Mouse (Mus musculus) kidney, embryonic 16.5 days (tissue): ENCODE measurements around the gene Nudt1. TPM values are rescaled to one million over a fixed set of nuclear protein-coding genes. Genes with fewer than 3 reads are reported as not detected.

Experiments used
- polyA plus RNA-seq: library from polyadenylated mRNA; unstranded; fragments of >200 nt; fragmentation: Nextera tagmentation; extraction: Ambion mirVana; gene quantifications from 2 replicates; pipeline ENCODE4 v1.2.1, GENCODE M21; 2015

Nudt1 gene
- polyA plus RNA-seq, 1 experiment from 2014 or later = 55.2 TPM

Other genes with a start within 250 kb of the Nudt1 start
- 51.6 and 52.4 TPM in 2 replicates for gene Mad1l1, start 104 bp upstream of the Nudt1 start, polyA plus RNA-seq
- gene Mrm2, start 10.2 kb downstream of the Nudt1 start, polyA plus RNA-seq = 22.0 and 23.9 TPM in 2 replicates
- gene Snx8, start 67.6 kb downstream of the Nudt1 start, polyA plus RNA-seq = 31.9 and 32.4 TPM in 2 replicates
- gene Eif3b, start 97.7 kb downstream of the Nudt1 start, polyA plus RNA-seq = 112 and 114 TPM in 2 replicates
- gene Gm4869, start 124.0 kb downstream of the Nudt1 start, polyA plus RNA-seq = not detected in 2 replicates
- 24.1 and 25.7 TPM in 2 replicates for gene Chst12, start 183.9 kb downstream of the Nudt1 start, polyA plus RNA-seq
- gene Grifin, start 243.4 kb downstream of the Nudt1 start, polyA plus RNA-seq = 0.27 TPM in 1 of 2 replicates, not detected in the other